ENCODE assay signal across 24 mouse cellular contexts in the genomic region with DNA sequence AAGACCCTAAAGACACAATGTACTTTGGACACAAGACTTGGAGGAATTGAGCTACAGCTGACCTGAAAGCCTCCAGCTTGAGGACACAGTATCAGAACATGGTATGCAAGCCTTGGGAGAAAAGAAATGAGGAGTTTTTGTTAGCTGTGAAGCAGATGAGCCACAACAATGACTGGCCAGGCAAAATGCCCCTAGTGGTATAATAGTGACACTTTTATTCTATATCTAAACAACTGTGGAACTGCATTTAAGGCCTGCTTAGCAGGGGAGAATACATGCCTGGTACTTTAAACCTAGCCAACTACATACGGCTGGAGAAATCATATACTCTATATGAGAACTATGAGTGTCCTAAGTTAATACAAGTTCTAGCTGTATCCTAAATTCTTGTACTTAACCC.
"Had no signal": no experiment of that assay in that cellular context is flagged by ENCODE, and none has a peak within 500 bp of the region (broad histone marks: within the 10 kb centered on the region; RNA-seq: fewer than 3 reads in every experiment).

No protein-coding gene starts in this region.

- H3K4me3 ChIP-seq: kidney, embryonic 15.5 days; limb, embryonic 10.5 days; limb, embryonic 13.5 days; liver, embryonic 12.5 days; liver, embryonic 15.5 days; lung, embryonic 15.5 days; megakaryocyte, embryonic 14.5 days; neural tube, embryonic 12.5 days; neural tube, embryonic 15.5 days had no signal

- H3K4me1 ChIP-seq: kidney, embryonic 15.5 days; limb, embryonic 10.5 days; limb, embryonic 13.5 days; liver, embryonic 12.5 days; liver, embryonic 15.5 days; lung, embryonic 15.5 days; megakaryocyte, embryonic 14.5 days; neural tube, embryonic 12.5 days; neural tube, embryonic 15.5 days had no signal

- DNase-seq: kidney, adult 2 months; kidney, postnatal 14 days; kidney, postnatal 4 days; layer of hippocampus, postnatal 36 days; liver; lung, adult 18-20 months; lung, postnatal 10 days; lung, postnatal 36 days; midbrain, embryonic 14.5 days; right cerebral cortex, postnatal 25 days; thymus, adult 2 months; thymus, postnatal 14 days; thymus, postnatal 4 days had no signal

- H3K36me3 ChIP-seq: kidney, embryonic 15.5 days; limb, embryonic 10.5 days; liver, embryonic 12.5 days; liver, embryonic 15.5 days; lung, embryonic 15.5 days; neural tube, embryonic 12.5 days; neural tube, embryonic 15.5 days had no signal

- ATAC-seq: intestine, embryonic 16.5 days; liver, embryonic 12.5 days had no signal

- H3K9ac ChIP-seq: kidney, embryonic 15.5 days; limb, embryonic 13.5 days; liver, embryonic 12.5 days; liver, embryonic 15.5 days; lung, embryonic 15.5 days; neural tube, embryonic 12.5 days; neural tube, embryonic 15.5 days had no signal

- H3K9me3 ChIP-seq: kidney, embryonic 15.5 days; limb, embryonic 10.5 days; limb, embryonic 13.5 days; liver, embryonic 12.5 days; liver, embryonic 15.5 days; lung, embryonic 15.5 days; megakaryocyte, embryonic 14.5 days; neural tube, embryonic 12.5 days; neural tube, embryonic 15.5 days had no signal

- H3K27me3 ChIP-seq: kidney, embryonic 15.5 days; limb, embryonic 13.5 days; liver, embryonic 12.5 days; liver, embryonic 15.5 days; lung, embryonic 15.5 days; megakaryocyte, embryonic 14.5 days; neural tube, embryonic 12.5 days; neural tube, embryonic 15.5 days had no signal

- H3K27ac ChIP-seq: kidney, embryonic 15.5 days; limb, embryonic 10.5 days; limb, embryonic 13.5 days; liver, embryonic 12.5 days; liver, embryonic 15.5 days; lung, embryonic 15.5 days; neural tube, embryonic 12.5 days; neural tube, embryonic 15.5 days had no signal

- H3K4me2 ChIP-seq: kidney, embryonic 15.5 days; limb, embryonic 13.5 days; liver, embryonic 12.5 days; liver, embryonic 15.5 days; lung, embryonic 15.5 days; midbrain, embryonic 11.5 days; neural tube, embryonic 12.5 days; neural tube, embryonic 15.5 days had no signal
